In the genomic region with DNA sequence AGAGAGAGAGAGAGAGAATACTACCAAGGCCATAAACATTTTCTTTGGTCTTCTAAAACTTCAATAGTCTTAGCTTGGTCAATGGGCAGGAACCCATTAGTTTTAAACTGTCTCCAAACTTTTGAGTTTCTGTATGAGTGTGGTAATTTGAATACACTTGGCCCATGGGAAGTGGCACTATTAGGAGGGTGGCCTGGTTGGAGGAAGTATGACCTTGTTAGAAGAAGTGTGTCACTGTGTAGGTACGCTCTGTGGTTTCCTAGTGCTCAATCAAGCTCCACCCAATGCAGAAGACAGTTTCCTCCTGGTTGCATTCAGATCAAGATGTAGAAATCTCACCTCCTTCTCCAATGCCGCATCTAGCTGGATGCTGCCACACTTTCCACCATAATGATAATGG, we compare ENCODE assay signal across 23 mouse cellular contexts.
DNase-seq lines count a peak whose midpoint lies in the region; ATAC-seq and TF ChIP-seq lines count a peak whose summit lies in the region.
"Had no signal": no experiment of that assay in that cellular context is flagged by ENCODE, and none has a peak within 500 bp of the region (broad histone marks: within the 10 kb centered on the region; RNA-seq: fewer than 3 reads in every experiment).

No protein-coding gene starts in this region.

- H3K4me3 ChIP-seq in heart, embryonic 10.5 days = no peak overlapping the region
- H3K4me3 ChIP-seq in left cerebral cortex, adult 2 months = no peak overlapping the region
- H3K4me3 ChIP-seq: embryonic facial prominence, embryonic 13.5 days; embryonic facial prominence, embryonic 15.5 days; erythroblast, embryonic 14.5 days; forebrain, embryonic 10.5 days; forebrain, embryonic 13.5 days; forebrain, embryonic 15.5 days had no signal

- peak; percentile 22 for DNase-seq in heart, embryonic 10.5 days (ENCODE audit: low spot score)
- no peak for DNase-seq in heart, postnatal 14 days
- no peak for DNase-seq in embryo, embryonic 9.5 days (ENCODE audit: extremely low spot score)
- DNase-seq in left cerebral cortex, adult 2 months (ENCODE audit: extremely low spot score in 1 of 2, low spot score in 2 of 2) = no peak
- DNase-seq: adrenal gland, adult 8-10 months; adrenal gland, postnatal 14 days; adrenal gland, postnatal 36 days; cerebellum, adult 11-12 months; cerebellum, adult 2 months; cerebellum, adult 9-10 months; cerebellum, postnatal 10 days; cerebellum, postnatal 25 days; forebrain, postnatal 0 days had no signal

- no peak overlapping the region for H3K27ac ChIP-seq in heart, embryonic 10.5 days
- H3K27ac ChIP-seq in left cerebral cortex, adult 2 months = no peak overlapping the region
- H3K27ac ChIP-seq: embryonic facial prominence, embryonic 13.5 days; embryonic facial prominence, embryonic 15.5 days; forebrain, embryonic 10.5 days; forebrain, embryonic 13.5 days; forebrain, embryonic 15.5 days had no signal

- no peaks in the 10 kb centered on the region for H3K9me3 ChIP-seq in heart, embryonic 10.5 days
- H3K9me3 ChIP-seq: embryonic facial prominence, embryonic 15.5 days; forebrain, embryonic 10.5 days; forebrain, embryonic 13.5 days; forebrain, embryonic 15.5 days had no signal

- 84% methylated on average over 2 of the region's 2 CpGs for WGBS in heart, embryonic 10.5 days

- ATAC-seq in megakaryocyte, adult 5-6 weeks (ENCODE audit: poor library complexity, severe bottlenecking) = peak; percentile 51; the same call in 1 of the 2 replicates
- ATAC-seq: activated CD4-positive, CD25-positive, alpha-beta regulatory T cell, adult 4 months; forebrain, embryonic 13.5 days; forebrain, embryonic 15.5 days; forebrain, postnatal 0 days; Patski had no signal

- H3K36me3 ChIP-seq in heart, embryonic 10.5 days = no peaks in the 10 kb centered on the region
- H3K36me3 ChIP-seq: embryonic facial prominence, embryonic 13.5 days; embryonic facial prominence, embryonic 15.5 days; forebrain, embryonic 10.5 days; forebrain, embryonic 15.5 days; G1E had no signal

- no peaks in the 10 kb centered on the region for H3K4me1 ChIP-seq in heart, embryonic 10.5 days
- H3K4me1 ChIP-seq: embryonic facial prominence, embryonic 13.5 days; embryonic facial prominence, embryonic 15.5 days; forebrain, embryonic 10.5 days; forebrain, embryonic 13.5 days; forebrain, embryonic 15.5 days had no signal

- TF ChIP-seq CTCF in left cerebral cortex, adult 2 months (IDR thresholded peaks at IDR 0.05) = no peak

- intact Hi-C loops in heart, postnatal 14 days (cut with DNase I) = no loop called here
- intact Hi-C loops in left cerebral cortex, adult 2 months (cut with DNase I) = no loop called here

- no peaks in the 10 kb centered on the region for H3K27me3 ChIP-seq in heart, embryonic 10.5 days (ENCODE audit: insufficient read depth, poor library complexity, severe bottlenecking)
- H3K27me3 ChIP-seq: embryonic facial prominence, embryonic 13.5 days; embryonic facial prominence, embryonic 15.5 days; forebrain, embryonic 13.5 days; forebrain, embryonic 15.5 days had no signal
